Mouse (Mus musculus): Measurements from ENCODE around the gene Evi5l. TPM values are rescaled to one million over a fixed set of nuclear protein-coding genes. Genes with fewer than 3 reads are reported as not detected.
"Not testable (repeated sequence)": the region's sequence is repeated elsewhere in the genome, so short reads cannot be mapped to it uniquely, and the experiment has no call there.

Gene Evi5l
- total RNA-seq, 2 experiments from 2014 or later: 37.4 to 38.8 TPM

GRCm38 (mm10) chr8:4237814-4238433, 71.6 kb downstream of the Evi5l start:
- peak in 1 of 2 experiments; percentile 58 for DNase-seq (ENCODE audit: low spot score in 2 of 2)

- DNase-seq (ENCODE audit: low spot score in 2 of 2): peak; percentile 99 to 100
Measured at GRCm38 (mm10) chr8:4238434-4239192, 72.2 kb downstream of the Evi5l start, which contains the start of the genes Map2k7 and Gm49320. TSS of gene Map2k7 (plus strand) at chr8:4238740. TSS of gene Gm49320 (plus strand) at chr8:4238865.

GRCm38 (mm10) chr8:4239193-4239890, 73.0 kb downstream of the Evi5l start:
- no peak for DNase-seq (ENCODE audit: low spot score in 2 of 2)

- no peak for DNase-seq (ENCODE audit: low spot score in 2 of 2)
Measured at GRCm38 (mm10) chr8:4245061-4245460, 78.7 kb downstream of the Evi5l start.

GRCm38 (mm10) chr8:4245737-4246136, 79.4 kb downstream of the Evi5l start:
- no peak for DNase-seq (ENCODE audit: low spot score in 2 of 2)

- DNase-seq (ENCODE audit: low spot score in 2 of 2): no peak
Measured at GRCm38 (mm10) chr8:4247241-4247640, 80.9 kb downstream of the Evi5l start.

- DNase-seq (ENCODE audit: low spot score in 2 of 2): peak in 1 of 2 experiments; percentile 37
Measured at GRCm38 (mm10) chr8:4247951-4248540, 81.7 kb downstream of the Evi5l start, which contains the start of gene Tgfbr3l. TSS of gene Tgfbr3l (plus strand) at chr8:4248214.

- peak in 1 of 2 experiments; percentile 33 for DNase-seq (ENCODE audit: low spot score in 2 of 2)
Measured at GRCm38 (mm10) chr8:4249213-4249612, 82.8 kb downstream of the Evi5l start.

- peak; percentile 86 to 87 for DNase-seq (ENCODE audit: low spot score in 2 of 2)
Measured at GRCm38 (mm10) chr8:4250306-4250970, 84.1 kb downstream of the Evi5l start.

- DNase-seq (ENCODE audit: low spot score in 2 of 2): no peak
Measured at GRCm38 (mm10) chr8:4252116-4252760, 85.9 kb downstream of the Evi5l start.

GRCm38 (mm10) chr8:4252934-4253841, 86.8 kb downstream of the Evi5l start, which contains the start of gene Snapc2:
TSS of gene Snapc2 (plus strand) at chr8:4253080.
- DNase-seq (ENCODE audit: low spot score in 2 of 2): peak; percentile 96

- DNase-seq (ENCODE audit: low spot score in 2 of 2): no peak
Measured at GRCm38 (mm10) chr8:4254001-4254400, 87.6 kb downstream of the Evi5l start.

- DNase-seq (ENCODE audit: low spot score in 2 of 2): not testable (repeated sequence)
Measured at GRCm38 (mm10) chr8:4255471-4255870, 89.1 kb downstream of the Evi5l start.

- no peak for DNase-seq (ENCODE audit: low spot score in 2 of 2)
Measured at GRCm38 (mm10) chr8:4256911-4257310, 90.5 kb downstream of the Evi5l start.

- DNase-seq (ENCODE audit: low spot score in 2 of 2): no peak
Measured at GRCm38 (mm10) chr8:4257350-4257749, 91.0 kb downstream of the Evi5l start.

GRCm38 (mm10) chr8:4258233-4258632, 91.9 kb downstream of the Evi5l start:
- peak; percentile 67 to 73 for DNase-seq (ENCODE audit: low spot score in 2 of 2)

GRCm38 (mm10) chr8:4258678-4259077, 92.3 kb downstream of the Evi5l start:
- no peak for DNase-seq (ENCODE audit: low spot score in 2 of 2)

GRCm38 (mm10) chr8:4259125-4259804, 92.9 kb downstream of the Evi5l start, which contains the start of gene Ctxn1:
TSS of gene Ctxn1 (minus strand) at chr8:4259274.
- DNase-seq (ENCODE audit: low spot score in 2 of 2): peak; percentile 98
